Mouse (Mus musculus) liver, postnatal 0 days (tissue): Measurements from ENCODE around the gene Olfr60. TPM values are rescaled to one million over a fixed set of nuclear protein-coding genes. Genes with fewer than 3 reads are reported as not detected.

Experiments used
- ATAC-seq: fragments of 200-750 bp; cut with Nextera tagmentation; 2 replicates; pipeline ENCODE4 v1.8.0; 2017; ENCODE audit warnings: mild to moderate bottlenecking, moderate library complexity
- DNase-seq: peaks from one replicate; pipeline ENCODE4 v3.0.0-alpha.2; 2016
- H3K27ac ChIP-seq: fragments of 300-500 bp; sonication (generic); 2 replicates; pipeline ENCODE4 v1.5.1; 2014; ENCODE audit warnings: antibody characterized with exemption, moderate library complexity, mild to moderate bottlenecking, low read depth
- H3K27me3 ChIP-seq: fragments of 300-500 bp; sonication (generic); 2 replicates; pipeline ENCODE4 v1.6.1; 2014; ENCODE audit warnings: low read length, control low read depth, mixed read lengths; ENCODE audit not compliant: insufficient read depth
- H3K36me3 ChIP-seq: fragments of 300-500 bp; sonication (generic); replicated peaks from 2 replicates; pipeline ENCODE4 v1.6.1; 2014; ENCODE audit warnings: mild to moderate bottlenecking, control low read depth, low read length, moderate library complexity, mixed read lengths; ENCODE audit not compliant: insufficient read depth
- H3K4me1 ChIP-seq: fragments of 300-500 bp; sonication (generic); 2 replicates; pipeline ENCODE4 v1.6.1; 2014; ENCODE audit warnings: antibody characterized with exemption, mild to moderate bottlenecking, control low read depth; ENCODE audit not compliant: insufficient read depth
- H3K4me2 ChIP-seq: fragments of 300-500 bp; sonication (generic); 2 replicates; pipeline ENCODE4 v1.6.1; 2014; ENCODE audit warnings: low read depth, mild to moderate bottlenecking, low read length, moderate library complexity, mixed read lengths
- H3K4me3 ChIP-seq: fragments of 300-500 bp; sonication (generic); 2 replicates; pipeline ENCODE4 v1.5.1; 2014; ENCODE audit warnings: low read depth, low read length
- H3K9ac ChIP-seq: fragments of 300-500 bp; sonication (generic); replicated peaks from 2 replicates; pipeline ENCODE4 v1.6.1; 2014; ENCODE audit warnings: mild to moderate bottlenecking, moderate library complexity
- H3K9me3 ChIP-seq: fragments of 300-500 bp; sonication (generic); 2 replicates; pipeline ENCODE4 v1.6.1; 2016; ENCODE audit warnings: mild to moderate bottlenecking, control low read depth, low read length, mixed read lengths
- CTCF ChIP-seq: sonication (generic); IDR thresholded peaks from 2 replicates; pipeline ENCODE4 v1.5.1; 2016; ENCODE audit warnings: antibody characterized with exemption, low read depth
- EP300 ChIP-seq: IDR thresholded peaks from 2 replicates; pipeline ENCODE4 v1.6.1; 2016; ENCODE audit warnings: antibody characterized with exemption, low read depth, mild to moderate bottlenecking
- WGBS: fragments of 180-500 bp; shearing (Covaris S2); extraction: QIAGEN DNeasy Blood & Tissue Kit; methylation state at CpG from one replicate; pipeline ENCODE4 v1.1.7; 2014; ENCODE audit not compliant: insufficient replicate concordance; 5-methylcytosine and 5-hydroxymethylcytosine counted together
- polyA plus RNA-seq: library from polyadenylated mRNA; unstranded; fragments of >200 nt; fragmentation: Nextera tagmentation; extraction: Ambion mirVana; gene quantifications from 2 replicates; pipeline ENCODE4 v1.2.1, GENCODE M21; 2015

The Olfr60 gene
- polyA plus RNA-seq, 1 experiment from 2014 or later, result not detected

DNA sequence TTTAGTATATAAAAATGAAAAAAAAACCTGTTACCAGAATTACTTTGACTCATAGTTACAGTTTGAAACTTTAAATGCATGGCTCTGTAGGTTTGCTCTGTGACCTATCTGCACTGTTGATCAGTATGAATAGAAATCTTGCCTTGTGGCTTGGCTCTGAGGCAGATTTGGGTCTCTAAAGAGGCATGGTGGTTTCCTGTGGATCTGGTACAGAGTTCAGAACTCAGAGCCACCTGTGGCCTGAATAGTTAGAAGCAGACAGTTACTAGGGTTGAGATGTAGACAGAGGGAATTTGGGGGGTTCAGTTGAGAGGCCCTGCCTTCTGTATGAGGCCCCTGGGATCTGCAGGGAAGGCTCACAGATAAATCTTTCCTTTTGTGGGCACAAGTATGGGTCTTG lies 40.3 kb downstream of the Olfr60 start:
- Histone ChIP-seq H3K4me1 (no peaks in the 10 kb centered on the region), H3K36me3 (no peaks in the 10 kb centered on the region), H3K9ac (no peak overlapping the region), H3K4me2 (no peak overlapping the region), H3K27ac (no peak overlapping the region), H3K4me3 (no peak overlapping the region), H3K9me3 (no peaks in the 10 kb centered on the region), H3K27me3 (no peaks in the 10 kb centered on the region)
- DNase-seq (no peak), ATAC-seq (no peak)
- TF ChIP-seq CTCF (no peak), EP300 (no peak)

DNA sequence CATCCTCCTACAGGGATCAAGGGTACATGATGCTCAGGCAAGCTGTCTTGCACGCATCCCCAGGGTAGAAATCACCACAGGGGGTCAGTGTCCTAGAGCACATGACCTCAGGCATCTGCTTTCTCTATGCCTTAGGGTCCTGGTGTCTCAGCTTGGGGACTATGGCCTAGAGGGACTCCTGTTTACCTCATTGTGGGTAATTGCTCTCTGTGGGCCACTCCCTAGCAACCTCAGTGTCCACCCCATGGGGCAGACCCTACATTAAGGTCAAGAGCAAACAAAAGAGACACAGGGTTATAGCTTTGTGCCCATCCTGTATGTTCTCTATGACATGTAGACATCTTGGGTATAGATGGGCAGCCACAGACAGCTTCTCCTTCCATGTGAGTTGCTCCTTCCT lies 40.9 kb downstream of the Olfr60 start, which contains the start of gene Olfr525:
Olfr525 (plus strand) TSS at position 301 of the 400 bp plus-strand sequence.
- Histone ChIP-seq H3K4me1 (no peaks in the 10 kb centered on the region), H3K9ac (no peak within 1 kb of the TSS), H3K4me3 (no peak within 1 kb of the TSS), H3K36me3 (no peaks in the 10 kb centered on the region), H3K27ac (no peak within 1 kb of the TSS), H3K27me3 (no peaks in the 10 kb centered on the region), H3K4me2 (no peak within 1 kb of the TSS), H3K9me3 (no peaks in the 10 kb centered on the region)
- TF ChIP-seq EP300 (no peak), CTCF (no peak)
- ATAC-seq, result no peak
- no peak for DNase-seq
- WGBS, result 38% methylated on average over 1 of the region's 1 CpGs

- Histone ChIP-seq H3K9me3 (no peaks in the 10 kb centered on the region), H3K4me3 (no peak overlapping the region), H3K27ac (no peak overlapping the region), H3K27me3 (no peaks in the 10 kb centered on the region), H3K4me2 (no peak overlapping the region), H3K36me3 (no peaks in the 10 kb centered on the region), H3K9ac (no peak overlapping the region), H3K4me1 (no peaks in the 10 kb centered on the region)
- WGBS, result 82% methylated on average over 3 of the region's 3 CpGs
- DNase-seq (no peak), ATAC-seq (no peak)
- TF ChIP-seq EP300, result no peak
- TF ChIP-seq CTCF, result no peak
Measured at GRCm38 (mm10) chr7:140319861-140320385, 41.5 kb downstream of the Olfr60 start.

DNA sequence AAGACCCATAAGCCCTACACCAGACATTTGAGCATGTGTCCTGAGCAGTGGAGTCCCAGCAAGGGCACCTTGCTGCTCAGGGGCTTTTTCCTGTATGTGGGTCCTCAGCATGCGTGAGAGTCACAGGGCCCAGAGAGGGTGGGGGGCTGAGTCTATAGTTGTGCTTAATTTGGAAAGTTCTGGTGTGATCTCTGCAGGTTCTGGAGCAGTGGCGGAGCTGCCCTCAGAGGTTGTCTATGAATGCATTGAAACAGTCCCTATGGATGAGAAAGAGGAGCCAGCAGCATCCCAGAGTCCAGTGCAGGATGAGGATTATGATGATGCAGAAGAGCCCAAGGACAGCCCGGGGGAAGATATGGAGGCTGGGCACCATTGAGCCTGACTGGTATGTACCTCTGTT lies 62.1 kb downstream of the Olfr60 start:
- 77% methylated on average over 3 of the region's 3 CpGs for WGBS
- H3K27ac ChIP-seq, result no peak overlapping the region

DNA sequence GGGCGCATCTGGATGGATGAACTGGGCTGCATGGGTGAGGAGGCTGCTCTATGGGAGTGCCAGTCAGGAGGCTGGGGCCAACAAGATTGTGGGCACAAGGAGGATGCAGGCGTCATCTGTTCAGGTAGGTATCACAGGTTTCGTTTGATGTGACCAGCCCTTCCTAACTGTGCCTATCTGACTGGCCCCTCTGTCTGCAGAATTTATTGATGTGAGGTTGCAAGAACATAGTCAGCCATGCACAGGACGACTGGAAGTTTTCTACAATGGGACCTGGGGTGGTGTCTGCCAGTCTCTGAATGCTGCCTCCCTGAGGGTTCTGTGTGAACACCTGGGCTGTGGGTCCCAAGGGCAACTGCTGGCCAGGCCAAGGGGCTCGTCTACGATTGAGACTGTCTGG lies 64.6 kb downstream of the Olfr60 start:
- Histone ChIP-seq H3K27me3 (no peaks in the 10 kb centered on the region), H3K9ac (no peak overlapping the region), H3K4me3 (no peak overlapping the region), H3K27ac (no peak overlapping the region), H3K9me3 (no peaks in the 10 kb centered on the region), H3K4me2 (no peak overlapping the region), H3K4me1 (no peaks in the 10 kb centered on the region), H3K36me3 (no peaks in the 10 kb centered on the region)
- DNase-seq (no peak), ATAC-seq (no peak)
- TF ChIP-seq CTCF, result no peak
- TF ChIP-seq EP300, result no peak
- WGBS, result 66% methylated on average over 6 of the region's 6 CpGs

More for the DNA sequence above, 62.1 kb downstream of the Olfr60 start:
- H3K4me3 ChIP-seq, result no peak overlapping the region
- no peak overlapping the region for H3K4me2 ChIP-seq
- no peaks in the 10 kb centered on the region for H3K4me1 ChIP-seq
- ATAC-seq, result no peak
- no peak for DNase-seq
- no peak overlapping the region for H3K9ac ChIP-seq
- H3K36me3 ChIP-seq, result no peaks in the 10 kb centered on the region
- TF ChIP-seq EP300, result no peak
- no peak for TF ChIP-seq CTCF
- H3K27me3 ChIP-seq, result no peaks in the 10 kb centered on the region
- no peaks in the 10 kb centered on the region for H3K9me3 ChIP-seq

DNA sequence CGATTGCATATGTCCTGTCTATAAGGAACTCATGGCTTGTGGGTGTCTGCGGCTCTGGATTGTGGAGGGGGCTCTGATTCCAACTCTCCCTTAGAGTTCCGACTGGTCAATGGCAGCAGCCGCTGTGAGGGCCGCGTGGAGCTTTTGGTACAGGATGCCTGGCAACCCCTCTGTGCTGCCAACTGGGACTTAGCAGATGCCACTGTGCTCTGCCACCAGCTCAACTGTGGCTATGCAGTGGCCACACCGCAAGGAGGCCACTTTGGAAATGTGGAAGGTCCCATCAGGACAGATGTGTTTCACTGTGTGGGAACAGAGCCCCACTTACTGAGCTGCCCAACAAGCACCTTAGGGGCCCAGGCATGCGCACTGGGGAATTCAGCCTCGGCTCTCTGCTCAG lies 65.7 kb downstream of the Olfr60 start:
- TF ChIP-seq EP300 (no peak), CTCF (no peak)
- H3K27me3 ChIP-seq, result no peaks in the 10 kb centered on the region
- H3K4me3 ChIP-seq, result no peak overlapping the region

More for the DNA sequence above, 65.7 kb downstream of the Olfr60 start:
- H3K9me3 ChIP-seq, result no peaks in the 10 kb centered on the region
- H3K4me2 ChIP-seq, result no peak overlapping the region
- no peaks in the 10 kb centered on the region for H3K4me1 ChIP-seq
- no peak overlapping the region for H3K27ac ChIP-seq
- WGBS, result 90% methylated on average over 9 of the region's 9 CpGs
- no peak overlapping the region for H3K9ac ChIP-seq
- DNase-seq, result no peak
- H3K36me3 ChIP-seq, result no peaks in the 10 kb centered on the region
- ATAC-seq, result no peak

Other genes with a start within 250 kb of the Olfr60 start
- 14.0 and 17.5 TPM in 2 replicates for gene Paox, start 245.9 kb downstream of the Olfr60 start, polyA plus RNA-seq
- 194 and 203 TPM in 2 replicates for gene Echs1, start 245.2 kb downstream of the Olfr60 start, polyA plus RNA-seq
- 17.9 and 18.4 TPM in 2 replicates for gene Mtg1, start 224.1 kb downstream of the Olfr60 start, polyA plus RNA-seq
- gene Sprn, start 206.8 kb downstream of the Olfr60 start, polyA plus RNA-seq, result 0.08 TPM in 2 replicates
- not detected in 2 replicates for gene Olfr522, start 196.9 kb downstream of the Olfr60 start, polyA plus RNA-seq
- gene Olfr523, start 188.5 kb downstream of the Olfr60 start, polyA plus RNA-seq, result not detected in 2 replicates
- not detected in 2 replicates for gene Olfr524, start 155.7 kb downstream of the Olfr60 start, polyA plus RNA-seq
- 0.04 TPM in 1 of 2 replicates, not detected in the other for gene Cd163l1, start 143.4 kb downstream of the Olfr60 start, polyA plus RNA-seq
- not detected in 2 replicates for gene 5830411N06Rik, start 114.4 kb downstream of the Olfr60 start, polyA plus RNA-seq
- gene Olfr525, start 40.8 kb downstream of the Olfr60 start, polyA plus RNA-seq, result not detected in 2 replicates
- gene Olfr527, start 27.7 kb downstream of the Olfr60 start, polyA plus RNA-seq, result not detected in 2 replicates
- not detected in 2 replicates for gene Olfr530, start 14.7 kb upstream of the Olfr60 start, polyA plus RNA-seq
- not detected in 2 replicates for gene Olfr531, start 41.2 kb upstream of the Olfr60 start, polyA plus RNA-seq
- not detected in 2 replicates for gene Olfr532, start 60.0 kb upstream of the Olfr60 start, polyA plus RNA-seq
- not detected in 2 replicates for gene Olfr533, start 101.7 kb upstream of the Olfr60 start, polyA plus RNA-seq
- gene Olfr535, start 122.5 kb upstream of the Olfr60 start, polyA plus RNA-seq, result not detected in 2 replicates
- not detected in 2 replicates for gene Olfr536, start 145.7 kb upstream of the Olfr60 start, polyA plus RNA-seq
- gene Olfr538, start 206.2 kb upstream of the Olfr60 start, polyA plus RNA-seq, result not detected in 2 replicates
- gene Olfr46, start 239.6 kb upstream of the Olfr60 start, polyA plus RNA-seq, result not detected in 2 replicates